Mouse (Mus musculus) macrophage (primary cell): ENCODE data around the gene Orm1. TPM values are rescaled to one million over a fixed set of nuclear protein-coding genes. Genes with fewer than 3 reads are reported as not detected.
A peak's percentile ranks its signal among the peaks of the same experiment; 100 is the strongest.

Source experiments
- H3K27ac ChIP-seq: fragments of 350-480 bp; formaldehyde crosslinking; 2 replicates; pipeline ENCODE4 v1.9.0; 2021
- H3K36me3 ChIP-seq: fragments of 350-480 bp; formaldehyde crosslinking; 2 replicates; pipeline ENCODE4 v1.9.0; 2021; ENCODE audit errors: inconsistent target
- H3K4me3 ChIP-seq: fragments of 350-480 bp; formaldehyde crosslinking; 2 replicates; pipeline ENCODE4 v1.9.0; 2021; ENCODE audit errors: inconsistent target
- H3K79me2 ChIP-seq: fragments of 350-480 bp; formaldehyde crosslinking; 2 replicates; pipeline ENCODE4 v1.9.0; 2021; ENCODE audit errors: inconsistent target
- WGBS: methylation state at CpG from one replicate; pipeline ENCODE4 v1.1.7; 2026; ENCODE audit warnings: inconsistent platforms; ENCODE audit not compliant: missing documents; 5-methylcytosine and 5-hydroxymethylcytosine counted together
- polyA plus RNA-seq: library from polyadenylated mRNA; stranded (reverse); fragments of 250-400 nt; gene quantifications from 3 replicates; pipeline ENCODE4 v1.2.4, GENCODE M21; 2018; ENCODE audit warnings: inconsistent platforms

Orm1 gene
- polyA plus RNA-seq, 1 experiment from 2014 or later, result 0.36 TPM

- Histone ChIP-seq H3K79me2 (no peaks in the 10 kb centered on the region), H3K27ac (no peak overlapping the region), H3K4me3 (no peak overlapping the region), H3K36me3 (peaks cover 98% of the 10 kb centered on the region)
- WGBS, result 82% methylated on average over 12 of the region's 12 CpGs
Observed at GRCm38 (mm10) chr4:63374331-63374730, 30.0 kb downstream of the Orm1 start.

GRCm38 (mm10) chr4:63375367-63375766 is 31.0 kb downstream of the Orm1 start:
- WGBS, result 100% methylated on average over 1 of the region's 1 CpGs
- H3K79me2 ChIP-seq, result no peaks in the 10 kb centered on the region
- H3K27ac ChIP-seq, result no peak overlapping the region
- H3K36me3 ChIP-seq, result peaks cover 98% of the 10 kb centered on the region
- no peak overlapping the region for H3K4me3 ChIP-seq

GRCm38 (mm10) chr4:63377483-63377882 is 33.1 kb downstream of the Orm1 start:
- 79% methylated on average over 7 of the region's 7 CpGs for WGBS
- Histone ChIP-seq H3K27ac (no peak overlapping the region), H3K36me3 (peaks cover 99% of the 10 kb centered on the region), H3K4me3 (no peak overlapping the region), H3K79me2 (no peaks in the 10 kb centered on the region)

GRCm38 (mm10) chr4:63382676-63383369 is 38.5 kb downstream of the Orm1 start:
- H3K36me3 ChIP-seq, result peaks cover 88% of the 10 kb centered on the region
- H3K4me3 ChIP-seq, result no peak overlapping the region
- WGBS, result 100% methylated on average over 4 of the region's 4 CpGs
- H3K27ac ChIP-seq, result no peak overlapping the region
- H3K79me2 ChIP-seq, result peaks cover 25% of the 10 kb centered on the region

- no peak overlapping the region for H3K27ac ChIP-seq
- peaks cover 86% of the 10 kb centered on the region for H3K36me3 ChIP-seq
- WGBS, result 96% methylated on average over 12 of the region's 12 CpGs
- H3K4me3 ChIP-seq, result no peak overlapping the region
- H3K79me2 ChIP-seq, result peaks cover 32% of the 10 kb centered on the region
Observed at GRCm38 (mm10) chr4:63383474-63383873, 39.1 kb downstream of the Orm1 start.

GRCm38 (mm10) chr4:63384262-63384661 is 39.9 kb downstream of the Orm1 start:
- WGBS, result 92% methylated on average over 4 of the region's 4 CpGs
- Histone ChIP-seq H3K4me3 (no peak overlapping the region), H3K36me3 (peaks cover 78% of the 10 kb centered on the region), H3K79me2 (peaks cover 40% of the 10 kb centered on the region), H3K27ac (no peak overlapping the region)

- no peak overlapping the region for H3K4me3 ChIP-seq
- peaks cover 46% of the 10 kb centered on the region for H3K79me2 ChIP-seq
- WGBS, result 76% methylated on average over 3 of the region's 3 CpGs
- H3K36me3 ChIP-seq, result peaks cover 68% of the 10 kb centered on the region
- peak overlapping the region; percentile 70 for H3K27ac ChIP-seq
Observed at GRCm38 (mm10) chr4:63385253-63385652, 40.9 kb downstream of the Orm1 start.

GRCm38 (mm10) chr4:63385784-63386183 is 41.4 kb downstream of the Orm1 start:
- H3K4me3 ChIP-seq, result no peak overlapping the region
- peaks cover 63% of the 10 kb centered on the region for H3K36me3 ChIP-seq
- peaks cover 52% of the 10 kb centered on the region for H3K79me2 ChIP-seq
- H3K27ac ChIP-seq, result peak overlapping the region; percentile 70
- WGBS, result 8% methylated on average over 11 of the region's 11 CpGs

- 94% methylated on average over 6 of the region's 6 CpGs for WGBS
- Histone ChIP-seq H3K79me2 (peaks cover 74% of the 10 kb centered on the region), H3K4me3 (no peak overlapping the region), H3K36me3 (peaks cover 41% of the 10 kb centered on the region), H3K27ac (no peak overlapping the region)
Observed at GRCm38 (mm10) chr4:63388029-63388428, 43.7 kb downstream of the Orm1 start.

GRCm38 (mm10) chr4:63389121-63389886 is 44.9 kb downstream of the Orm1 start:
- 43% methylated on average over 8 of the region's 8 CpGs for WGBS
- peaks cover 39% of the 10 kb centered on the region for H3K36me3 ChIP-seq
- H3K79me2 ChIP-seq, result peaks cover 87% of the 10 kb centered on the region
- peak overlapping the region; percentile 71 for H3K27ac ChIP-seq
- H3K4me3 ChIP-seq, result no peak overlapping the region

GRCm38 (mm10) chr4:63389887-63390528 is 45.6 kb downstream of the Orm1 start:
- Histone ChIP-seq H3K36me3 (peaks cover 40% of the 10 kb centered on the region), H3K27ac (peak overlapping the region; percentile 71), H3K79me2 (peaks cover 92% of the 10 kb centered on the region), H3K4me3 (no peak overlapping the region)
- 56% methylated on average over 11 of the region's 11 CpGs for WGBS

GRCm38 (mm10) chr4:63391322-63391721 is 47.0 kb downstream of the Orm1 start:
- Histone ChIP-seq H3K4me3 (no peak overlapping the region), H3K27ac (peak overlapping the region; percentile 71), H3K36me3 (peaks cover 50% of the 10 kb centered on the region), H3K79me2 (peaks cover 97% of the 10 kb centered on the region)
- 12% methylated on average over 6 of the region's 6 CpGs for WGBS
